Mouse (Mus musculus) limb, embryonic 11.5 days (tissue): ENCODE measurements around the gene Gchfr. TPM values are rescaled to one million over a fixed set of nuclear protein-coding genes. Genes with fewer than 3 reads are reported as not detected.

Experiments used
- ATAC-seq: fragments of 200-750 bp; cut with Nextera tagmentation; 2 replicates; pipeline ENCODE4 v1.8.0; 2017; ENCODE audit warnings: low read depth; ENCODE audit not compliant: insufficient number of reproducible peaks, low FRiP score, low TSS enrichment
- DNase-seq: peaks from one replicate; pipeline ENCODE4 v3.0.0-alpha.2; 2015; ENCODE audit warnings: low spot score
- H3K27ac ChIP-seq: fragments of 300-500 bp; sonication (generic); replicated peaks from 2 replicates; pipeline ENCODE4 v1.5.1; 2014; ENCODE audit warnings: low read depth, mild to moderate bottlenecking, low read length
- H3K27me3 ChIP-seq: fragments of 300-500 bp; sonication (generic); 2 replicates; pipeline ENCODE4 v1.6.1; 2014; ENCODE audit warnings: mild to moderate bottlenecking, low read length, mixed read lengths; ENCODE audit not compliant: control insufficient read depth, insufficient read depth
- H3K36me3 ChIP-seq: fragments of 300-500 bp; sonication (generic); 2 replicates; pipeline ENCODE4 v1.6.1; 2014; ENCODE audit warnings: mild to moderate bottlenecking, low read length, moderate library complexity, mixed read lengths; ENCODE audit not compliant: control insufficient read depth, insufficient read depth
- H3K4me1 ChIP-seq: fragments of 300-500 bp; sonication (generic); 2 replicates; pipeline ENCODE4 v1.6.1; 2014; ENCODE audit warnings: low read length, mixed read lengths; ENCODE audit not compliant: control insufficient read depth, insufficient read depth
- H3K4me2 ChIP-seq: fragments of 300-500 bp; sonication (generic); 2 replicates; pipeline ENCODE4 v1.6.1; 2014; ENCODE audit warnings: low read depth, mild to moderate bottlenecking, moderate library complexity; ENCODE audit not compliant: severe bottlenecking
- H3K4me3 ChIP-seq: fragments of 300-500 bp; sonication (generic); 2 replicates; pipeline ENCODE4 v1.5.1; 2014; ENCODE audit warnings: low read depth, low read length
- H3K9ac ChIP-seq: fragments of 300-500 bp; sonication (generic); 2 replicates; pipeline ENCODE4 v1.6.1; 2014; ENCODE audit warnings: mild to moderate bottlenecking, low read length
- H3K9me3 ChIP-seq: fragments of 300-500 bp; sonication (generic); 2 replicates; pipeline ENCODE4 v1.6.1; 2016; ENCODE audit warnings: low read length; ENCODE audit not compliant: control insufficient read depth
- WGBS: fragments of 180-500 bp; shearing (Covaris S2); extraction: QIAGEN DNeasy Blood & Tissue Kit; methylation state at CpG from one replicate; pipeline ENCODE4 v1.1.7; 2014; 5-methylcytosine and 5-hydroxymethylcytosine counted together
- polyA plus RNA-seq: library from polyadenylated mRNA; unstranded; fragments of >200 nt; fragmentation: Nextera tagmentation; extraction: Ambion mirVana; gene quantifications from 2 replicates; pipeline ENCODE4 v1.2.1, GENCODE M21; 2014

Gchfr gene
- polyA plus RNA-seq, 1 experiment from 2014 or later: 6.7 TPM

- Histone ChIP-seq H3K4me3 (no peak overlapping the region; the same call in 1 of the 2 replicates), H3K4me2 (no peak overlapping the region), H3K27me3 (no peaks in the 10 kb centered on the region), H3K4me1 (peaks cover 4% of the 10 kb centered on the region; the same call in 1 of the 2 replicates), H3K9ac (no peak overlapping the region), H3K9me3 (no peaks in the 10 kb centered on the region), H3K27ac (no peak overlapping the region), H3K36me3 (peaks cover 8% of the 10 kb centered on the region; the same call in 1 of the 2 replicates)
- WGBS: 85% methylated on average over 9 of the region's 9 CpGs
- DNase-seq: no peak
- no peak for ATAC-seq
Measured at GRCm38 (mm10) chr2:119155388-119155787, 12.2 kb upstream of the Gchfr start.

DNA sequence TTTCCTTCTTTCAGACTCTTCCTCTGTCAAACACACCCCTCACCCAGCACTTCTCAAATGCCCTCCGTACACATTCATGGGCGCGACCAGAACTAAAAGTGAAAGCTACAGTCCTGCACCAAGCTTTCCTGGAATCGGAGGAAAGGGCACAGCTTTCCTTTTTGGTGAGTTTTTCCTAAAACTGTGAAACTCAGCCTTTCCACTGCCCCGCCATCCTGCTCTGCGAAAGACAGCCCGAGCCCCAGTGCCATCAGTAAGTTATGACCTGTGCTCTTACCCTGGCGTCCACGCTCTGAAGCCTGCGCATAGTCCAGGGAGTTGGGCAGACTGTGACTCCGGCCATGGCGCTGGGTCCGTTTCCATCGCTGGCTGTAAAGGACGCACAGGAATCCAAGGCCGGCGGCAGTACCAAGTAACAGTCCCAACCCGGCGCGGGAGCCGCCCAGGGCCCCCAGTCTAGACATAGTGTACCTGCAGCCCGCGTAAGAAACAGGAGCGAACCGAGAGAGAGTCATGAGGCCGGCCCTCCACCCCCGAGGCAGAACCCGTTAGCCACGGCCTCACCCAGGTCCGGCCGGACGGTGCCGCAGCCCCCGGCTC lies 11.4 kb upstream of the Gchfr start:
- Histone ChIP-seq H3K4me1 (peaks cover 4% of the 10 kb centered on the region; the same call in 1 of the 2 replicates), H3K36me3 (peaks cover 8% of the 10 kb centered on the region; the same call in 1 of the 2 replicates), H3K9ac (peak overlapping the region; percentile 85), H3K27me3 (no peaks in the 10 kb centered on the region), H3K27ac (peak overlapping the region; percentile 36; the same call in 1 of the 2 replicates), H3K9me3 (no peaks in the 10 kb centered on the region), H3K4me2 (peak overlapping the region; percentile 94), H3K4me3 (peak overlapping the region; percentile 99)
- WGBS: 6% methylated on average over 34 of the region's 34 CpGs
- DNase-seq (no peak), ATAC-seq (no peak; the same call in 1 of the 2 replicates)

DNA sequence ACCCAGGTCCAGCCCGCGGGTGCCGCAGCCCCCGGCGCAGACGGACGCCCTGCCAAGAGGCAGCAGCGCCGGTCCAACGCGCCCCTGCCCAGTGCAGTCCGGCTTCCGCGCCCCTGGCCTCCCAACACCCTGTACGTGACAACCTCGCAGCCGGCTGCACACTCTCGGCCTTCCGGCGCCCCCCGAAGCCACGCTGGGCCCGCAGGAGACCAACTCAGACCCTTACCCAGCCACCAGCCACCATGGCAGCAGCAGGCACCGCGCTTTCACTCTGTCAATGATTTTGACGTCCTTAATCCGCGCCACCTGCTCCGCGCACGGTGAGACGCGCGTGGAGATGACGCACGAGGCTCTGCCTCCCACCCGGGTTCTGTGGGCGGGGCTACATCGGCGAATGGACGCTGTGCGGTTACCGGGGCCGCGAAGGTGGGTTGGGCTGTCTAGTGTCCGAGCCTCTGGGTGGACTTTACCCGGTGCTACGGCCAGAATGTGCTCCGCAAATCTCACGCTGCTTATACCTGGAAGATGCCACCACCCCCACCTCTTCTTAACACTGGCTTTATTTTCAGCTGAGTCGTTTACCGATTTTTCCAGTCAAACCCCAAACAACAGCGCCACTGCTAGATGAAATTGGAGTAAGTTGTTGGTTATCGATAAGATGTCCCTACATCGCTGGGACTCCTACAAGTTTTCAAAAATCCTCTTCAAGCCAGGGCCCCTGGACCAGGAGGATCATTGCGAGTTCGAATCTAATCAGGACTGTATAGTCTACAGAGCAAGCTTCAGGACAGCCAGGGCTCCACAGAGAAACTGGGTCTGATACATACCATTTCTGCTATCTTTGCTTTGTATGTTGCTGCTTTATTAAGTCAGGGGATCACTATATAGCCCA lies 10.6 kb upstream of the Gchfr start, which contains the start of gene Rmdn3:
Gene Rmdn3, minus strand, starts transcription at position 354 of the 892 bp plus-strand sequence.
- ATAC-seq: peak; percentile 82
- peak; percentile 97 for DNase-seq

GRCm38 (mm10) chr2:119157836-119158235 lies 9.7 kb upstream of the Gchfr start:
- DNase-seq (no peak), ATAC-seq (no peak)
- Histone ChIP-seq H3K4me1 (peaks cover 4% of the 10 kb centered on the region; the same call in 1 of the 2 replicates), H3K27ac (no peak overlapping the region), H3K4me3 (no peak overlapping the region), H3K36me3 (0 out of 2 replicates have a peak, but pooled peaks cover 5% of the 10 kb centered on the region), H3K4me2 (no peak overlapping the region), H3K27me3 (no peaks in the 10 kb centered on the region), H3K9ac (no peak overlapping the region), H3K9me3 (no peaks in the 10 kb centered on the region)

More for the DNA sequence above, 10.6 kb upstream of the Gchfr start, which contains the start of gene Rmdn3:
- H3K9me3 ChIP-seq: no peaks in the 10 kb centered on the region
- H3K27me3 ChIP-seq: no peaks in the 10 kb centered on the region
- 1% methylated on average over 57 of the region's 57 CpGs for WGBS
- H3K4me1 ChIP-seq: peaks cover 4% of the 10 kb centered on the region; the same call in 1 of the 2 replicates
- peak within 1 kb of the TSS; percentile 36; the same call in 1 of the 2 replicates for H3K27ac ChIP-seq
- peak within 1 kb of the TSS; percentile 85 for H3K9ac ChIP-seq
- H3K4me3 ChIP-seq: peak within 1 kb of the TSS; percentile 99
- H3K4me2 ChIP-seq: peak within 1 kb of the TSS; percentile 94
- 0 out of 2 replicates have a peak, but pooled peaks cover 5% of the 10 kb centered on the region for H3K36me3 ChIP-seq

DNA sequence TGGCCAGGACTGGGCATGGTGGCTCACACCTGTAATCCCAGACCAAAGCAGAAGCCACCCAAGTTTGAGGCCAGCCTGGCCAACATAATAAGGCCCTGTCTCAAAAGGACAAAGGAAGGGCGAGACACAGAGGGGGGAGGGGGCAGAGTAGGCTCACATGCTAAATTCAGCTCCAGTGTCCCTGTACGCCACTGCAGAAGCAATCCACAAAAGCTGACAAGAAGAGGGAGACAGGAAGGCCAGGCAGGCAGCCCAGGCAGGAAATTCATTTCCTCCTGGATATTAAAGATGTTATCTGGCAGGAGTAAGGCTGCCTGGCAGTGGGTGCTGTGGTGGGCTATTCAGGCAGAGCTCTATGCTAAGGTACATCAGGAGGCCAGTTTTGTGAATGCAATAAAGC lies 6.3 kb upstream of the Gchfr start:
- Histone ChIP-seq H3K9ac (no peak overlapping the region), H3K4me3 (no peak overlapping the region), H3K4me1 (0 out of 2 replicates have a peak, but pooled peaks cover under 1% of the 10 kb centered on the region), H3K27ac (no peak overlapping the region), H3K36me3 (no peaks in the 10 kb centered on the region), H3K9me3 (no peaks in the 10 kb centered on the region), H3K4me2 (no peak overlapping the region), H3K27me3 (peaks cover 5% of the 10 kb centered on the region; the same call in 1 of the 2 replicates)
- DNase-seq (no peak), ATAC-seq (no peak)
- WGBS: 46% methylated on average over 2 of the region's 2 CpGs

DNA sequence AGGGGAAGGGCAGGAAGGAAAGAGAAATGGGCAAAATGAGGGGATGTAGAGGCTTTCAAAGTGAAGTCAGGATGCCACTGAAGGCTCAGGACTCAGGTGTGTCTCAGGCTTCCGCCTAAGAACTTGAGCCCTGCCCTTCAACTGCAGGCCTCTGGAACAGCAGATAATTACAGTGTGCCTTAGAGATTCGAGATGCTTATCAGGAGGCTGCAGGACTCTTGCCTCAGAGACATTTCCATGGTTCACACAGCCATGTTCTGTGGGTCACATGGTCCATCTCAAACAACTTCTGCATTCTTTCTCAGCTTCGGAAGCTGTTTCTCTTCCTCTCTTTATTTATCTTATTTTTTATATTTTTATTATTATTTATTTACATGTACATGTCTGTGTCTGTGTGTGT lies 4.4 kb upstream of the Gchfr start:
- WGBS: 59% methylated on average over 3 of the region's 3 CpGs
- Histone ChIP-seq H3K9me3 (no peaks in the 10 kb centered on the region), H3K4me1 (no peaks in the 10 kb centered on the region), H3K9ac (no peak overlapping the region), H3K4me3 (no peak overlapping the region), H3K36me3 (no peaks in the 10 kb centered on the region), H3K4me2 (no peak overlapping the region), H3K27ac (no peak overlapping the region), H3K27me3 (peaks cover 8% of the 10 kb centered on the region)
- DNase-seq (no peak), ATAC-seq (no peak)

GRCm38 (mm10) chr2:119163999-119164398 lies 3.6 kb upstream of the Gchfr start:
- H3K4me2 ChIP-seq: no peak overlapping the region
- H3K4me3 ChIP-seq: no peak overlapping the region
- no peaks in the 10 kb centered on the region for H3K36me3 ChIP-seq
- peaks cover 9% of the 10 kb centered on the region for H3K27me3 ChIP-seq
- ATAC-seq (no peak), DNase-seq (no peak)
- H3K9ac ChIP-seq: no peak overlapping the region
- no peaks in the 10 kb centered on the region for H3K9me3 ChIP-seq
- H3K4me1 ChIP-seq: no peaks in the 10 kb centered on the region
- WGBS: 88% methylated on average over 4 of the region's 4 CpGs
- H3K27ac ChIP-seq: no peak overlapping the region

GRCm38 (mm10) chr2:119165401-119165800 lies 2.2 kb upstream of the Gchfr start:
- no peaks in the 10 kb centered on the region for H3K9me3 ChIP-seq
- no peaks in the 10 kb centered on the region for H3K36me3 ChIP-seq
- DNase-seq: no peak
- no peak overlapping the region for H3K9ac ChIP-seq
- peaks cover 9% of the 10 kb centered on the region for H3K27me3 ChIP-seq
- no peak for ATAC-seq
- H3K4me2 ChIP-seq: no peak overlapping the region
- no peak overlapping the region for H3K4me3 ChIP-seq
- H3K27ac ChIP-seq: no peak overlapping the region
- H3K4me1 ChIP-seq: no peaks in the 10 kb centered on the region
